Mouse (Mus musculus): Measurements from ENCODE around the gene Olfr803. TPM values are rescaled to one million over a fixed set of nuclear protein-coding genes. Genes with fewer than 3 reads are reported as not detected.

The Olfr803 gene
- total RNA-seq (2015; ENCODE audit: low replicate concordance) (not detected in 2 replicates), total RNA-seq (2017; ENCODE audit: low replicate concordance) (not detected in 2 replicates)

DNA sequence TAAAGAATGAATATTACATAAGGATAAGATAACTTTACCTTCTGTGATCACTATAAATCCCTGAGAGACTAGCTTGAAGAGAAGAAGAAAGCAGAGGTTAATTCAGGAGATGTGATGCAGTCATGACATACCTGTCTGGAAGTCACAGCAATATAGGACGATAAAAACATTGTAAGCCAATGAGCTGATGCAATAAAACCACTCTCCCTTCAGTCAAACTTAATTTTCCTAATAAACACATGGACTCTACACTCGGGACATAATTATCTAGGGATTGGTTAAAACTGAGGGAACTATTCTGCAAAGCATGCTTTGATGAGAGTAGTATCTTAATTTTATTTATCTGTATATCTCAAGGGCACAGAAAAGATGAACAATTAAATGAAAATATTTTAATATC lies at the start of gene Olfr803:
TSS of gene Olfr803 (minus strand) at position 101 of the 400 bp plus-strand sequence.
- ATAC-seq (replicated peaks; ENCODE audit: low FRiP score, poor library complexity, severe bottlenecking): no peak

DNA sequence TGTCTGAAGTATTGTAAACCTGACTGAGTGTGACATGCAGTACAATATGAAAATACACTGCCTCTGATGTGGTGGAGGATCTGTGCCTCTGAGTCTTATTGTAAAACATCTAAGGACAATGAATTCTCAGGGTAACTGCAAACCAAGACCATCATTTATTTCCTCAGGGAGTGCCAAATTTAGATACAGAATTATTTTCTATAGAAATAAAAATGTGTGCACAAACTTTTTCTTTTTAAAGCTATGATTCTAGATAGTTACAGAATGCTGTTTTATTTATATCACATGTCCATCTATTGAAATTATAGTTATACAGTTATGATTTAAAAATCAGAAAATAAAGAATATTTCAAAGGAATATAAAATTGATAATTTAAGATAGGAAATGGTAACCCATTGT lies 47.7 kb upstream of the Olfr803 start, which contains the start of gene Olfr806:
TSS of gene Olfr806 (minus strand) at position 101 of the 400 bp plus-strand sequence.
- no peak for ATAC-seq (replicated peaks; ENCODE audit: low FRiP score, poor library complexity, severe bottlenecking)

DNA sequence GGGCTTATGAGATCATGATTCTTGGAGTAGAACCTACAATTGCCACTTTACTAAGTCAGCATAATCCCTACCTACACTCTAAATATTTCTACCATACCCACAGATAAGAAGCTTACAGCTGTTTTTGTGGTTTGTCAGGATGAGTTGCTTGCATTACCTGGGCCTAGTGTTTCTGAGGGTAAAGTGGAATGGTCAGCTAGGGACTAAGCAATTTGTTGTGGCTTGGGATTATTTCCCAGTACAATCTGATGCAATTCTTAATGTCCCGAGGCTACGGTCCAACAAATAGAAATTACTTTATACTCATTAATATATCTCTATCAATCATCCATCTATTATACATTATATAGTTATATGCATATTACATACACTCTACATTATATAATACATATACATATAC lies 35.2 kb upstream of the Olfr803 start, which contains the start of gene Olfr805:
TSS of gene Olfr805 (minus strand) at position 101 of the 400 bp plus-strand sequence.
- ATAC-seq (replicated peaks; ENCODE audit: low FRiP score, poor library complexity, severe bottlenecking): no peak

DNA sequence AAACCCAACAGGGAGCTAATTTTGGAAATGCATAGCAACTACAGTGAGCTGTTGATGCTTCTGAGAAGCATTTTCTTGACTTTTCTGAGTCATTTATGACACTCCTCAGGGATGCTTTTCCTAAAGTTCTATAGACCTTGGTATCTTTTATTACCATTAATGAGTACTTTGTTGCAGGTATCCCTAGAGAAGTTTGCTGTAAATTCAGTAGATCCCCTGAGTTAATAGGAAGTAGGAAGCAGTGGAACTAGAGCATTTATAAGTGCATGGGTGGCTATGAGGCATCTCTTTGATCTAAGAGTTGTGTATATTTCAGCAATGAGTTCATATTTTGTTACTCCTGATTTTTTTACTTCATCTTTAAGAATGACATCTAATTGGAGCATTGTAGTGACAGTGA lies 8.8 kb upstream of the Olfr803 start, which contains the start of gene Olfr804:
TSS of gene Olfr804 (plus strand) at position 301 of the 400 bp plus-strand sequence.
- no peak for ATAC-seq (replicated peaks; ENCODE audit: low FRiP score, poor library complexity, severe bottlenecking)

- no peak for ATAC-seq (replicated peaks; ENCODE audit: low FRiP score, poor library complexity, severe bottlenecking)
Measured at GRCm38 (mm10) chr10:129688069-129688468, 6.0 kb downstream of the Olfr803 start, which contains the start of gene Olfr802. TSS of gene Olfr802 (minus strand) at chr10:129688169.

- ATAC-seq (replicated peaks; ENCODE audit: low FRiP score, poor library complexity, severe bottlenecking): no peak
Measured at GRCm38 (mm10) chr10:129673765-129674164, 20.3 kb downstream of the Olfr803 start, which contains the start of gene Olfr801. TSS of gene Olfr801 (minus strand) at chr10:129673865.

DNA sequence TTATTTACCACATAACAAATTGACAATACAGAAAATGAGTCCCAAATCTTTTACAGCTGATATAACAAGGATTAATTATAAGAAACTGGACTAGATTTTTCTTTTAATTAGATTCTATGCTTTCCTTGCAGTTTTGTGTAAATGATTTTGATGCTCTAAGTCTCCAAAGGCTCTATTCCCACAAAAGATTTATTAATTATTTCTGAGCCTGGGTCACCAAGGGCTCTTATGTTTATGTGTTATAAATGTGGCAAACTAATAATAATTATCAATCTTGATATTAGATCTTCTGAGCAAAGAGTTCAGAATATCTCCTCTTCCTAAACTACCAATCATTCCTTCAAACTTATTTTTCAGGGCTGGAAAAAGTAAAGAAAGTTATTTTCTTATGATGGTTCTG lies 36.7 kb downstream of the Olfr803 start, which contains the start of gene Olfr800:
TSS of gene Olfr800 (plus strand) at position 301 of the 400 bp plus-strand sequence.
- ATAC-seq (replicated peaks; ENCODE audit: low FRiP score, poor library complexity, severe bottlenecking): no peak

- no peak for ATAC-seq (replicated peaks; ENCODE audit: low FRiP score, poor library complexity, severe bottlenecking)
Measured at GRCm38 (mm10) chr10:129651763-129652162, 42.3 kb downstream of the Olfr803 start.

Other genes starting within 250 kb of the Olfr803 start
- gene Olfr787, start 232.4 kb downstream of the Olfr803 start, total RNA-seq (2015; ENCODE audit: low replicate concordance): 0.77 TPM in 1 of 2 replicates, not detected in the other
- gene Olfr787, start 232.4 kb downstream of the Olfr803 start, total RNA-seq (2017; ENCODE audit: low replicate concordance): not detected in 2 replicates
- not detected in 2 replicates for gene Olfr788, start 223.3 kb downstream of the Olfr803 start, total RNA-seq (2015; ENCODE audit: low replicate concordance)
- gene Olfr788, start 223.3 kb downstream of the Olfr803 start, total RNA-seq (2017; ENCODE audit: low replicate concordance): not detected in 2 replicates
- gene Olfr789, start 209.5 kb downstream of the Olfr803 start, total RNA-seq (2015; ENCODE audit: low replicate concordance): not detected in 2 replicates
- not detected in 2 replicates for gene Olfr789, start 209.5 kb downstream of the Olfr803 start, total RNA-seq (2017; ENCODE audit: low replicate concordance)
- not detected in 2 replicates for gene Olfr790, start 195.8 kb downstream of the Olfr803 start, total RNA-seq (2015; ENCODE audit: low replicate concordance)
- not detected in 2 replicates for gene Olfr790, start 195.8 kb downstream of the Olfr803 start, total RNA-seq (2017; ENCODE audit: low replicate concordance)
- gene Olfr791, start 172.5 kb downstream of the Olfr803 start, total RNA-seq (2015; ENCODE audit: low replicate concordance): not detected in 2 replicates
- gene Olfr791, start 172.5 kb downstream of the Olfr803 start, total RNA-seq (2017; ENCODE audit: low replicate concordance): not detected in 2 replicates
- not detected in 2 replicates for gene Olfr792, start 155.1 kb downstream of the Olfr803 start, total RNA-seq (2015; ENCODE audit: low replicate concordance)
- gene Olfr792, start 155.1 kb downstream of the Olfr803 start, total RNA-seq (2017; ENCODE audit: low replicate concordance): not detected in 2 replicates
- not detected in 2 replicates for gene Olfr794, start 126.6 kb downstream of the Olfr803 start, total RNA-seq (2015; ENCODE audit: low replicate concordance)
- gene Olfr794, start 126.6 kb downstream of the Olfr803 start, total RNA-seq (2017; ENCODE audit: low replicate concordance): not detected in 2 replicates
- gene Olfr796, start 81.7 kb downstream of the Olfr803 start, total RNA-seq (2015; ENCODE audit: low replicate concordance): not detected in 2 replicates
- gene Olfr796, start 81.7 kb downstream of the Olfr803 start, total RNA-seq (2017; ENCODE audit: low replicate concordance): not detected in 2 replicates
- gene Olfr798, start 66.4 kb downstream of the Olfr803 start, total RNA-seq (2015; ENCODE audit: low replicate concordance): not detected in 2 replicates
- not detected in 2 replicates for gene Olfr798, start 66.4 kb downstream of the Olfr803 start, total RNA-seq (2017; ENCODE audit: low replicate concordance)
- not detected in 2 replicates for gene Olfr799, start 56.8 kb downstream of the Olfr803 start, total RNA-seq (2015; ENCODE audit: low replicate concordance)
- gene Olfr799, start 56.8 kb downstream of the Olfr803 start, total RNA-seq (2017; ENCODE audit: low replicate concordance): not detected in 2 replicates
- not detected in 2 replicates for gene Olfr800, start 36.6 kb downstream of the Olfr803 start, total RNA-seq (2015; ENCODE audit: low replicate concordance)
- gene Olfr800, start 36.6 kb downstream of the Olfr803 start, total RNA-seq (2017; ENCODE audit: low replicate concordance): not detected in 2 replicates
- not detected in 2 replicates for gene Olfr801, start 20.4 kb downstream of the Olfr803 start, total RNA-seq (2015; ENCODE audit: low replicate concordance)
- gene Olfr801, start 20.4 kb downstream of the Olfr803 start, total RNA-seq (2017; ENCODE audit: low replicate concordance): not detected in 2 replicates
- gene Olfr802, start 6.1 kb downstream of the Olfr803 start, total RNA-seq (2015; ENCODE audit: low replicate concordance): not detected in 2 replicates
- gene Olfr802, start 6.1 kb downstream of the Olfr803 start, total RNA-seq (2017; ENCODE audit: low replicate concordance): 0.14 TPM in 1 of 2 replicates, not detected in the other
- not detected in 2 replicates for gene Olfr804, start 8.9 kb upstream of the Olfr803 start, total RNA-seq (2015; ENCODE audit: low replicate concordance)
- gene Olfr804, start 8.9 kb upstream of the Olfr803 start, total RNA-seq (2017; ENCODE audit: low replicate concordance): 0.28 TPM in 1 of 2 replicates, not detected in the other
- not detected in 2 replicates for gene Olfr805, start 35.1 kb upstream of the Olfr803 start, total RNA-seq (2015; ENCODE audit: low replicate concordance)
- gene Olfr805, start 35.1 kb upstream of the Olfr803 start, total RNA-seq (2017; ENCODE audit: low replicate concordance): not detected in 2 replicates
- not detected in 2 replicates for gene Olfr806, start 47.6 kb upstream of the Olfr803 start, total RNA-seq (2015; ENCODE audit: low replicate concordance)
- gene Olfr806, start 47.6 kb upstream of the Olfr803 start, total RNA-seq (2017; ENCODE audit: low replicate concordance): 0.56 TPM in 1 of 2 replicates, not detected in the other
- not detected in 2 replicates for gene Olfr807, start 63.5 kb upstream of the Olfr803 start, total RNA-seq (2015; ENCODE audit: low replicate concordance)
- not detected in 2 replicates for gene Olfr807, start 63.5 kb upstream of the Olfr803 start, total RNA-seq (2017; ENCODE audit: low replicate concordance)
- gene Olfr808, start 71.2 kb upstream of the Olfr803 start, total RNA-seq (2015; ENCODE audit: low replicate concordance): not detected in 2 replicates
- gene Olfr808, start 71.2 kb upstream of the Olfr803 start, total RNA-seq (2017; ENCODE audit: low replicate concordance): not detected in 2 replicates
- gene Olfr809, start 80.4 kb upstream of the Olfr803 start, total RNA-seq (2015; ENCODE audit: low replicate concordance): not detected in 2 replicates
- gene Olfr809, start 80.4 kb upstream of the Olfr803 start, total RNA-seq (2017; ENCODE audit: low replicate concordance): 0.43 TPM in 1 of 2 replicates, not detected in the other
- not detected in 2 replicates for gene Olfr810, start 100.6 kb upstream of the Olfr803 start, total RNA-seq (2015; ENCODE audit: low replicate concordance)
- gene Olfr810, start 100.6 kb upstream of the Olfr803 start, total RNA-seq (2017; ENCODE audit: low replicate concordance): not detected in 2 replicates
- not detected in 2 replicates for gene Olfr811, start 110.1 kb upstream of the Olfr803 start, total RNA-seq (2015; ENCODE audit: low replicate concordance)
- gene Olfr811, start 110.1 kb upstream of the Olfr803 start, total RNA-seq (2017; ENCODE audit: low replicate concordance): not detected in 2 replicates
- gene Olfr812, start 151.8 kb upstream of the Olfr803 start, total RNA-seq (2015; ENCODE audit: low replicate concordance): not detected in 2 replicates
- not detected in 2 replicates for gene Olfr812, start 151.8 kb upstream of the Olfr803 start, total RNA-seq (2017; ENCODE audit: low replicate concordance)
- not detected in 2 replicates for gene Olfr813, start 161.1 kb upstream of the Olfr803 start, total RNA-seq (2015; ENCODE audit: low replicate concordance)
- gene Olfr813, start 161.1 kb upstream of the Olfr803 start, total RNA-seq (2017; ENCODE audit: low replicate concordance): not detected in 2 replicates
- not detected in 2 replicates for gene Olfr814, start 185.6 kb upstream of the Olfr803 start, total RNA-seq (2015; ENCODE audit: low replicate concordance)
- gene Olfr814, start 185.6 kb upstream of the Olfr803 start, total RNA-seq (2017; ENCODE audit: low replicate concordance): not detected in 2 replicates
- not detected in 2 replicates for gene Olfr815, start 211.6 kb upstream of the Olfr803 start, total RNA-seq (2015; ENCODE audit: low replicate concordance)
- not detected in 2 replicates for gene Olfr815, start 211.6 kb upstream of the Olfr803 start, total RNA-seq (2017; ENCODE audit: low replicate concordance)
- gene Olfr816, start 221.3 kb upstream of the Olfr803 start, total RNA-seq (2015; ENCODE audit: low replicate concordance): not detected in 2 replicates
- gene Olfr816, start 221.3 kb upstream of the Olfr803 start, total RNA-seq (2017; ENCODE audit: low replicate concordance): 0.26 TPM in 1 of 2 replicates, not detected in the other

Measured in erythroblast, adult 5-6 weeks (primary cell).